Mouse (Mus musculus) cerebellum, adult 2 months (tissue): ENCODE data around the gene Actr10.

ENCODE experiments used
- CTCF ChIP-seq: fragments of 200-500 bp; IDR thresholded peaks from 2 replicates; pipeline ENCODE4 v1.5.1; 2011; ENCODE audit warnings: low read depth, mild to moderate bottlenecking, control low read depth, low read length, moderate library complexity, borderline replicate concordance; ENCODE audit not compliant: insufficient read depth
- POLR2A ChIP-seq: fragments of 200-500 bp; IDR thresholded peaks from 2 replicates; pipeline ENCODE4 v1.6.1; 2011; ENCODE audit warnings: low read length, control low read depth, borderline replicate concordance; ENCODE audit not compliant: insufficient read depth

- TF ChIP-seq CTCF (peak; percentile 31; the same call in 1 of the 2 replicates), POLR2A (no peak)
These were observed 23.3 kb upstream of the Actr10 start for GRCm38 (mm10) chr12:70914387-70914786.
